Mouse (Mus musculus): ENCODE data around the gene Dact2. TPM values are rescaled to one million over a fixed set of nuclear protein-coding genes. Genes with fewer than 3 reads are reported as not detected.

The Dact2 gene
- polyA plus RNA-seq (2015; fragmentation: Nextera tagmentation; extraction: Ambion mirVana), result 6.6 and 7.2 TPM in 2 replicates

GRCm38 (mm10) chr17:14204061-14204460, at the start of gene Dact2:
Gene Dact2 (minus strand): TSS chr17:14204304.

Other genes starting within 250 kb of the Dact2 start
- gene Gm7356, start 200.6 kb downstream of the Dact2 start, polyA plus RNA-seq (2015; fragmentation: Nextera tagmentation; extraction: Ambion mirVana), result not detected in 2 replicates
- gene Gm7358, start 144.8 kb downstream of the Dact2 start, polyA plus RNA-seq (2015; fragmentation: Nextera tagmentation; extraction: Ambion mirVana), result not detected in 2 replicates
- 10.9 and 17.6 TPM in 2 replicates for gene Smoc2, start 75.2 kb upstream of the Dact2 start, polyA plus RNA-seq (2015; fragmentation: Nextera tagmentation; extraction: Ambion mirVana)

Measured in neural tube, postnatal 0 days (tissue).